Mouse (Mus musculus) adipose tissue, adult 10 weeks (tissue): ENCODE measurements around the gene Cyp39a1. TPM values are rescaled to one million over a fixed set of nuclear protein-coding genes. Genes with fewer than 3 reads are reported as not detected.

Experiments used
- polyA plus RNA-seq: library from polyadenylated mRNA; stranded (reverse); fragments of 350-450 nt; fragmentation: Illumina TruSeq; extraction: RNeasy Lipid Tissue Mini Kit (QIAGEN cat#74804); gene quantifications from one replicate; pipeline ENCODE4 v1.2.3, GENCODE M21; 2014; ENCODE audit warnings: low read depth, low replicate concordance

The Cyp39a1 gene
- polyA plus RNA-seq: 7.2 TPM

GRCm38 (mm10) chr17:43667290-43667843, at the start of gene Cyp39a1:
Cyp39a1 (plus strand) TSS chr17:43667425.

GRCm38 (mm10) chr17:43629496-43630426, 37.5 kb upstream of the Cyp39a1 start, which contains the start of gene Tdrd6:
Tdrd6 (minus strand) TSS chr17:43630299.

DNA sequence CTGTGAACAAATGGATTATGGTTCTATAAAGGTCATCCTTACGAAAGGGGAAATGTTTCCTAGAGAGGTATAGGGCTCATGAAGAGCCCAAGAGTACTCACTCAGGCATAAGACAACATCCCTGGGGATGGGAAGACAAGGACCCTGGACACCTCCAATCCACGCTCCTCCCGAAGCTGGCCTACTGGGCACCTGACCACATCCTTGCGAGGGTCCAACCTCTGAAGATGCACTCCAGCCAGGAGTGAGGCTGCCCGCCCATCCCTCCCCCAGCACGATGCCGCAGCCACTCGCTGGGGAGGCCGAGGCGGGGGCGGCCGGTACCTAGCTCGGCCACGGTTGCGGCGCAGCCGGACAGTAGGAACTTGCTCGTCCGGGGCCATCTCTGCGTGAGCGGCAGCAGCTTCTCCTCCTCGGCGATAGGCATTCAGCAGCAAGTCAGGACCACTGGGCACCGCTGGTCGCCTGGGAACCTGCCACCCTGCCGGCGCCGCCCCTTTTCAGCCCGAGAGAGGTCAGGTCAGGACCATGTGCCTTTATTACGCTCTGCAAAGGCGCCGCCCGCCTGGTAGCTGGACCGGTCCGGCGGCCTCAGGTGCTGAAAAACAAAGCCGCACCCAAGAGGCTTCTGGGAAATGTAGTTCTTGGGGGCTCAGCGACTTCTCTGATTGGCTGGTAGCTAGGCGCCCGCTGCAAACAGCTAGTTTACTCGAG, 492 bp upstream of the Cyp39a1 start, which contains the start of gene Slc25a27:
Gene Slc25a27 (minus strand): TSS at position 639 of the 714 bp plus-strand sequence.

Other genes starting within 250 kb of the Cyp39a1 start
- gene Mep1a, start 164.6 kb upstream of the Cyp39a1 start, polyA plus RNA-seq: 3.1 TPM
- gene Ankrd66, start 123.8 kb upstream of the Cyp39a1 start, polyA plus RNA-seq: 2.1 TPM
- 78.5 TPM for gene Pla2g7, start 99.3 kb upstream of the Cyp39a1 start, polyA plus RNA-seq
- gene Tdrd6, start 37.1 kb upstream of the Cyp39a1 start, polyA plus RNA-seq: 7.2 TPM
- 6.2 TPM for gene Slc25a27, start 211 bp upstream of the Cyp39a1 start, polyA plus RNA-seq
- gene Rcan2, start 133.9 kb downstream of the Cyp39a1 start, polyA plus RNA-seq: 7.5 TPM